Mouse (Mus musculus): ENCODE measurements around the gene Lrrk1. TPM values are rescaled to one million over a fixed set of nuclear protein-coding genes. Genes with fewer than 3 reads are reported as not detected.

Lrrk1 gene
- polyA plus RNA-seq, 1 experiment from 2014 or later: 1.0 TPM

DNA sequence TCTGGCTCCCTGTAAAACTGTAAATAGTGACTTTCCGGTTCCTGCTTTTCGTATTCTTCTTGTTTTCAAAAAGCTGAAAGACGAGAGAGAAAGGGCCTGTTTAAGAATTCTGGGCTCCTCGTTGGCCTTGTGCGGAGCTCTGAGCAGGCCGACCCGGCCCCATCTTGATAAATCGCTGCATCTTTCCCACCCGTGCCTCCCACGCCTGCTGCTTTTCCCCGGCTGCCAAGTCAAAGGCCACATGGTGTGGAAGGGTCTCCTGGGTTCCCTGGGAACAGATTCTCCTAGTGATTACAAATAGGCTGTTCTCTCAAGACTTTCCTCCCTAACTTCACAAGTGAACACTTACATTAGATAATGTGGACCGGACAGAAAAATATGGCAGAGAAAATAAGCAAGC is 105.9 kb downstream of the Lrrk1 start:
- WGBS: 43% methylated on average over 12 of the region's 12 CpGs
- peaks cover 6% of the 10 kb centered on the region; the same call in 1 of the 2 replicates for H3K4me1 ChIP-seq (ENCODE audit: control insufficient read depth, insufficient read depth, low read length)
- no peaks in the 10 kb centered on the region for H3K27me3 ChIP-seq (ENCODE audit: control insufficient read depth, insufficient read depth, low read length)
- ATAC-seq (ENCODE audit: low read depth): 0 out of 2 replicates have a peak, but pooled peaks have one; percentile 48
- H3K9ac ChIP-seq (replicated peaks; ENCODE audit: low read depth, low read length): no peak overlapping the region
- H3K27ac ChIP-seq (ENCODE audit: low read depth, low read length): peak overlapping the region; percentile 34; the same call in 1 of the 2 replicates
- H3K4me2 ChIP-seq (ENCODE audit: low read depth, low read length): no peak overlapping the region
- no peak overlapping the region for H3K4me3 ChIP-seq (ENCODE audit: low read depth, low read length)
- H3K9me3 ChIP-seq (ENCODE audit: control insufficient read depth, low read length): no peaks in the 10 kb centered on the region
- no peaks in the 10 kb centered on the region for H3K36me3 ChIP-seq (ENCODE audit: control insufficient read depth, insufficient read depth, low read length)

- H3K4me1 ChIP-seq (ENCODE audit: control insufficient read depth, insufficient read depth, low read length): peaks cover 3% of the 10 kb centered on the region; the same call in 1 of the 2 replicates
- no peak overlapping the region for H3K4me3 ChIP-seq (ENCODE audit: low read depth, low read length)
- H3K9ac ChIP-seq (replicated peaks; ENCODE audit: low read depth, low read length): no peak overlapping the region
- no peak for ATAC-seq (ENCODE audit: low read depth)
- H3K4me2 ChIP-seq (ENCODE audit: low read depth, low read length): no peak overlapping the region
- WGBS: 87% methylated on average over 3 of the region's 3 CpGs
- H3K9me3 ChIP-seq (ENCODE audit: control insufficient read depth, low read length): no peaks in the 10 kb centered on the region
- no peaks in the 10 kb centered on the region for H3K36me3 ChIP-seq (ENCODE audit: control insufficient read depth, insufficient read depth, low read length)
- no peak overlapping the region for H3K27ac ChIP-seq (ENCODE audit: low read depth, low read length)
- no peaks in the 10 kb centered on the region for H3K27me3 ChIP-seq (ENCODE audit: control insufficient read depth, insufficient read depth, low read length)
Observed at GRCm38 (mm10) chr7:66278001-66278400, 110.1 kb downstream of the Lrrk1 start.

DNA sequence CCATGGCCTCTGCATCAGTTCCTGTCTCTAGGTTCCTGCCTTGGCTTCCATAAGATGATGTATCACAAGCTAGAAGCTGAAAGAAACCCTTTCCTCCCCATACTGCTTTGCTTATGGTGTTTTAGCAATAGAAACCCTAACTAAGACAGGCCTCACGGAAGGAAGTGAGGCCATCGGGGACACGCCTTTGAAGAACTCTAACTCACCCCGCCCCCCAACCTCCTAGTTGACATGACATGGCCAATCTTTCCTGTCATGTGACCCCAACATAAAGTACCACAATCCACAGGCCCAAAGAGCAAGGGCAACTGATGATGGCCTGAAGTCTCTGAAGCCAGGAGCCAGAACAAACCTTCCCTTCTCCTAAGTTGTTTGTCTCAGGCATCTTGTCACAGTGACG is 114.7 kb downstream of the Lrrk1 start:
- no peak overlapping the region for H3K9ac ChIP-seq (replicated peaks; ENCODE audit: low read depth, low read length)
- H3K36me3 ChIP-seq (ENCODE audit: control insufficient read depth, insufficient read depth, low read length): no peaks in the 10 kb centered on the region
- H3K4me1 ChIP-seq (ENCODE audit: control insufficient read depth, insufficient read depth, low read length): no peaks in the 10 kb centered on the region
- no peak overlapping the region for H3K27ac ChIP-seq (ENCODE audit: low read depth, low read length)
- no peaks in the 10 kb centered on the region for H3K27me3 ChIP-seq (ENCODE audit: control insufficient read depth, insufficient read depth, low read length)
- no peak overlapping the region for H3K4me3 ChIP-seq (ENCODE audit: low read depth, low read length)
- no peak overlapping the region for H3K4me2 ChIP-seq (ENCODE audit: low read depth, low read length)
- ATAC-seq (ENCODE audit: low read depth): no peak
- H3K9me3 ChIP-seq (ENCODE audit: control insufficient read depth, low read length): no peaks in the 10 kb centered on the region
- 90% methylated on average over 5 of the region's 5 CpGs for WGBS

- Histone ChIP-seq H3K9me3 (ENCODE audit: control insufficient read depth, low read length) (no peaks in the 10 kb centered on the region), H3K9ac (replicated peaks; ENCODE audit: low read depth, low read length) (no peak overlapping the region), H3K4me1 (ENCODE audit: control insufficient read depth, insufficient read depth, low read length) (no peaks in the 10 kb centered on the region), H3K27ac (ENCODE audit: low read depth, low read length) (no peak overlapping the region), H3K27me3 (ENCODE audit: control insufficient read depth, insufficient read depth, low read length) (no peaks in the 10 kb centered on the region), H3K4me2 (ENCODE audit: low read depth, low read length) (no peak overlapping the region), H3K36me3 (ENCODE audit: control insufficient read depth, insufficient read depth, low read length) (no peaks in the 10 kb centered on the region), H3K4me3 (ENCODE audit: low read depth, low read length) (no peak overlapping the region)
- 75% methylated on average over 6 of the region's 6 CpGs for WGBS
- ATAC-seq (ENCODE audit: low read depth): no peak
Observed at GRCm38 (mm10) chr7:66271226-66271625, 116.9 kb downstream of the Lrrk1 start.

GRCm38 (mm10) chr7:66266942-66267850 is 121.0 kb downstream of the Lrrk1 start:
- Histone ChIP-seq H3K36me3 (ENCODE audit: control insufficient read depth, insufficient read depth, low read length) (no peaks in the 10 kb centered on the region), H3K27me3 (ENCODE audit: control insufficient read depth, insufficient read depth, low read length) (no peaks in the 10 kb centered on the region), H3K4me2 (ENCODE audit: low read depth, low read length) (no peak overlapping the region), H3K4me1 (ENCODE audit: control insufficient read depth, insufficient read depth, low read length) (no peaks in the 10 kb centered on the region), H3K27ac (ENCODE audit: low read depth, low read length) (no peak overlapping the region), H3K4me3 (ENCODE audit: low read depth, low read length) (no peak overlapping the region), H3K9me3 (ENCODE audit: control insufficient read depth, low read length) (no peaks in the 10 kb centered on the region), H3K9ac (replicated peaks; ENCODE audit: low read depth, low read length) (no peak overlapping the region)
- ATAC-seq (ENCODE audit: low read depth): no peak
- WGBS: 91% methylated on average over 6 of the region's 6 CpGs

DNA sequence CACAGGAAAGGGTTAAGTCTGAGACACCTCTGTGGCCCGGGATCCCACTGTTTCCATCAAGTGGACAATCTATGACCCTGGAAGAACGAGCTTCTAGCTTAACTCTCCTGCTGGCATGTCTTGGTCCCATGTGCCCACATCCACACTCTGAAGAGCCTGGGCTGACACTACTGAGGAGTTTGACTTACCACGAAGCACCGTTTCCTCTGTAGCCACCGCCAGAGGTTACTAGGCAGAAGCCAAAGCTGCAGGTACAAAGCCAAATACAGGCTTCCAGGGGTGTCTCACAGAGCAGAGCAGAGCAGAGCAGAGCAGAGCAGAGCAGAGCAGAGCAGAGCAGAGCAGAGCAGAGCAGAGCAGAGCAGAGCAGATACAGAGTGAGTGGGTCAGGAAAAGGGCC is 124.7 kb downstream of the Lrrk1 start:
- no peaks in the 10 kb centered on the region for H3K4me1 ChIP-seq (ENCODE audit: control insufficient read depth, insufficient read depth, low read length)
- no peak for ATAC-seq (ENCODE audit: low read depth)
- H3K27ac ChIP-seq (ENCODE audit: low read depth, low read length): no peak overlapping the region
- no peaks in the 10 kb centered on the region for H3K9me3 ChIP-seq (ENCODE audit: control insufficient read depth, low read length)
- WGBS: 74% methylated on average over 5 of the region's 5 CpGs
- H3K36me3 ChIP-seq (ENCODE audit: control insufficient read depth, insufficient read depth, low read length): no peaks in the 10 kb centered on the region
- H3K4me3 ChIP-seq (ENCODE audit: low read depth, low read length): no peak overlapping the region
- no peak overlapping the region for H3K9ac ChIP-seq (replicated peaks; ENCODE audit: low read depth, low read length)
- H3K4me2 ChIP-seq (ENCODE audit: low read depth, low read length): no peak overlapping the region
- no peaks in the 10 kb centered on the region for H3K27me3 ChIP-seq (ENCODE audit: control insufficient read depth, insufficient read depth, low read length)

- Histone ChIP-seq H3K27ac (ENCODE audit: low read depth, low read length) (no peak overlapping the region), H3K4me1 (ENCODE audit: control insufficient read depth, insufficient read depth, low read length) (no peaks in the 10 kb centered on the region), H3K27me3 (ENCODE audit: control insufficient read depth, insufficient read depth, low read length) (no peaks in the 10 kb centered on the region), H3K4me3 (ENCODE audit: low read depth, low read length) (no peak overlapping the region), H3K4me2 (ENCODE audit: low read depth, low read length) (no peak overlapping the region), H3K9ac (replicated peaks; ENCODE audit: low read depth, low read length) (no peak overlapping the region), H3K36me3 (ENCODE audit: control insufficient read depth, insufficient read depth, low read length) (no peaks in the 10 kb centered on the region), H3K9me3 (ENCODE audit: control insufficient read depth, low read length) (no peaks in the 10 kb centered on the region)
- no peak for ATAC-seq (ENCODE audit: low read depth)
- 93% methylated on average over 13 of the region's 13 CpGs for WGBS
Observed at GRCm38 (mm10) chr7:66262570-66263156, 125.5 kb downstream of the Lrrk1 start.

- Histone ChIP-seq H3K9me3 (ENCODE audit: control insufficient read depth, low read length) (no peaks in the 10 kb centered on the region), H3K27ac (ENCODE audit: low read depth, low read length) (no peak overlapping the region), H3K4me2 (ENCODE audit: low read depth, low read length) (no peak overlapping the region), H3K36me3 (ENCODE audit: control insufficient read depth, insufficient read depth, low read length) (no peaks in the 10 kb centered on the region), H3K9ac (replicated peaks; ENCODE audit: low read depth, low read length) (no peak overlapping the region), H3K4me1 (ENCODE audit: control insufficient read depth, insufficient read depth, low read length) (no peaks in the 10 kb centered on the region), H3K27me3 (ENCODE audit: control insufficient read depth, insufficient read depth, low read length) (no peaks in the 10 kb centered on the region), H3K4me3 (ENCODE audit: low read depth, low read length) (no peak overlapping the region)
- ATAC-seq (ENCODE audit: low read depth): peak; percentile 28; the same call in 1 of the 2 replicates
- 65% methylated on average over 7 of the region's 7 CpGs for WGBS
Observed at GRCm38 (mm10) chr7:66260763-66261390, 127.3 kb downstream of the Lrrk1 start.

DNA sequence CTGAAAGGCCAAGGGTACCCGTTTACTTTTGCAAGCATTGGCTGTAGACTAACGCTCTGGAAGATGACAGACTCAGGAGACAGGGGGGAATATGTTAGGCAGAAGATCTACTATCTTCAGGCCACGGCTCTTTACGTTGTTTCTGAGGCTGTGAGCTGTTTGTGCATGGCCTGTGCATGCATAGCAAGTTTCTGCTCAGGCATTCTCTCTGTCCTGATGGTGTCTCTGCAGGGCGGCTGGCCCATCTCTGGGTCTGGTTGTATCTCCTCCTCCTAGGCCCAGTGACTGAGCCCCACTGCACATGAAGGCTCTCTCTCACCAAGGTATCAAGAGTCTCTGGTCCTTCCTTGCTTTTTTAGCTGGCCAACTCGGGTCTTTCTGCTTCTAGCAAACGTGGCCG is 127.9 kb downstream of the Lrrk1 start:
- no peaks in the 10 kb centered on the region for H3K36me3 ChIP-seq (ENCODE audit: control insufficient read depth, insufficient read depth, low read length)
- 92% methylated on average over 8 of the region's 8 CpGs for whole genome bisulfite sequencing
- no peak overlapping the region for H3K9ac ChIP-seq (replicated peaks; ENCODE audit: low read depth, low read length)
- no peaks in the 10 kb centered on the region for H3K9me3 ChIP-seq (ENCODE audit: control insufficient read depth, low read length)
- no peak overlapping the region for H3K27ac ChIP-seq (ENCODE audit: low read depth, low read length)
- no peaks in the 10 kb centered on the region for H3K27me3 ChIP-seq (ENCODE audit: control insufficient read depth, insufficient read depth, low read length)
- H3K4me3 ChIP-seq (ENCODE audit: low read depth, low read length): no peak overlapping the region
- H3K4me1 ChIP-seq (ENCODE audit: control insufficient read depth, insufficient read depth, low read length): no peaks in the 10 kb centered on the region
- no peak overlapping the region for H3K4me2 ChIP-seq (ENCODE audit: low read depth, low read length)
- ATAC-seq (ENCODE audit: low read depth): no peak
